Mouse (Mus musculus): ENCODE data around the gene Srpx. TPM values are rescaled to one million over a fixed set of nuclear protein-coding genes. Genes with fewer than 3 reads are reported as not detected.

Gene Srpx
- total and polyA plus RNA-seq, 3 experiments: 4.0 to 19.1 (median 10.1) TPM

Other genes with a start within 250 kb of the Srpx start
- 10 to 100 TPM in 1 of 2 experiments, 1 to 10 TPM in 1; 4.8 to 17.5 TPM for gene Sytl5, start 232.1 kb downstream of the Srpx start, total RNA-seq (2021)
- 0.26 and 0.36 TPM in 2 replicates for gene Sytl5, start 232.1 kb downstream of the Srpx start, polyA plus RNA-seq (2012; rRNA removed)
- gene Rpgr, start 99.2 kb upstream of the Srpx start, total RNA-seq (2021): 1 to 10 TPM; 5.0 to 5.9 TPM
- gene Rpgr, start 99.2 kb upstream of the Srpx start, polyA plus RNA-seq (2012; rRNA removed): 0.42 and 0.92 TPM in 2 replicates
- gene Otc, start 134.6 kb upstream of the Srpx start, total RNA-seq (2021): 1 to 10 TPM in 1 of 2 experiments, not detected in 1; 1.0 TPM
- gene Otc, start 134.6 kb upstream of the Srpx start, polyA plus RNA-seq (2012; rRNA removed): not detected in 2 replicates